Mouse (Mus musculus): ENCODE measurements around the gene Xrn2. TPM values are rescaled to one million over a fixed set of nuclear protein-coding genes. Genes with fewer than 3 reads are reported as not detected.

Xrn2 gene
- total RNA-seq, 2 experiments from 2014 or later = 44.7 to 45.5 TPM

Other genes with a start within 250 kb of the Xrn2 start
- gene Kiz, start 157.1 kb upstream of the Xrn2 start, total RNA-seq (2021) = 10 to 100 TPM; 11.2 to 11.5 TPM
- not detected for gene Nkx2-4, start 72.4 kb downstream of the Xrn2 start, total RNA-seq (2021)
- gene Nkx2-2, start 181.2 kb downstream of the Xrn2 start, total RNA-seq (2021) = 10 to 100 TPM in 1 of 2 experiments, 1 to 10 TPM in 1; 9.5 to 11.1 TPM